8 mouse cellular contexts compared by ENCODE assay signal in genomic region chr3:142620111-142620955, GRCm38 (mm10). TPM values are rescaled to one million over a fixed set of nuclear protein-coding genes. Genes with fewer than 3 reads are reported as not detected.
DNase-seq lines count a peak whose midpoint lies in the region; ATAC-seq and TF ChIP-seq lines count a peak whose summit lies in the region.

Gene Gbp2 (plus strand): TSS chr3:142620602.

- no peaks in the 10 kb centered on the region for H3K36me3 ChIP-seq in heart, embryonic 13.5 days
- H3K36me3 ChIP-seq in limb, embryonic 15.5 days: no peaks in the 10 kb centered on the region

- H3K4me1 ChIP-seq in heart, embryonic 13.5 days: peaks cover 12% of the 10 kb centered on the region
- no peaks in the 10 kb centered on the region for H3K4me1 ChIP-seq in limb, embryonic 15.5 days

- TF ChIP-seq CTCF in layer of hippocampus, adult 2 months (conservative IDR thresholded peaks at IDR 0.05): no peak

- WGBS in heart, embryonic 13.5 days: 47% methylated on average over 4 of the region's 4 CpGs
- WGBS in limb, embryonic 15.5 days: 60% methylated on average over 4 of the region's 4 CpGs

- peak within 1 kb of the TSS; percentile 72 for H3K27ac ChIP-seq in layer of hippocampus, adult 2 months
- H3K27ac ChIP-seq in heart, embryonic 13.5 days (replicated peaks): peak within 1 kb of the TSS; percentile 29; the same call in 1 of the 2 replicates
- H3K27ac ChIP-seq in limb, embryonic 15.5 days: no peak within 1 kb of the TSS

- no peak for DNase-seq in layer of hippocampus, adult 2 months (ENCODE audit: low spot score in 2 of 2)
- no peak for DNase-seq in layer of hippocampus, adult 18-20 months (ENCODE audit: low spot score in 2 of 2)
- peak; percentile 72 for DNase-seq in adrenal gland, adult 2 months
- DNase-seq in skeletal muscle tissue, adult 2 months (ENCODE audit: low read depth, low spot score): peak; percentile 43
- DNase-seq in cerebellum, postnatal 25 days: no peak
- DNase-seq in left cerebral cortex, adult 11 months (ENCODE audit: low spot score): no peak

- no peaks in the 10 kb centered on the region for H3K9me3 ChIP-seq in heart, embryonic 13.5 days
- no peaks in the 10 kb centered on the region for H3K9me3 ChIP-seq in limb, embryonic 15.5 days

- no peak; the same call in 1 of the 2 replicates for ATAC-seq in heart, embryonic 13.5 days (ENCODE audit: extremely low read depth, insufficient number of reproducible peaks, low FRiP score, low TSS enrichment)
- no peak for ATAC-seq in limb, embryonic 15.5 days (ENCODE audit: insufficient number of reproducible peaks, low FRiP score, low TSS enrichment, low read depth)

- no peaks in the 10 kb centered on the region for H3K27me3 ChIP-seq in heart, embryonic 13.5 days (replicated peaks)
- no peaks in the 10 kb centered on the region for H3K27me3 ChIP-seq in limb, embryonic 15.5 days

- H3K4me3 ChIP-seq in layer of hippocampus, adult 2 months: peak within 1 kb of the TSS; percentile 38
- H3K4me3 ChIP-seq in heart, embryonic 13.5 days: peak within 1 kb of the TSS; percentile 42
- peak within 1 kb of the TSS; percentile 6 for H3K4me3 ChIP-seq in limb, embryonic 15.5 days

- H3K9ac ChIP-seq in heart, embryonic 13.5 days: peak within 1 kb of the TSS; percentile 50
- H3K9ac ChIP-seq in limb, embryonic 15.5 days: no peak within 1 kb of the TSS

- H3K4me2 ChIP-seq in heart, embryonic 13.5 days: peak within 1 kb of the TSS; percentile 66
- peak within 1 kb of the TSS; percentile 13 for H3K4me2 ChIP-seq in limb, embryonic 15.5 days

RNA-seq across cellular contexts. Expression of gene Gbp2, which starts in this region (rescaled TPM):
- total RNA-seq in layer of hippocampus, adult 2 months (2021): 1 to 10 TPM; 1.8 to 2.3 TPM
- 1 to 10 TPM; 1.6 to 2.0 TPM for total RNA-seq in layer of hippocampus, adult 18-20 months (2021)
- 10 to 100 TPM; 18.6 to 20.6 TPM for total RNA-seq in adrenal gland, adult 2 months (2021)
- 7.3 and 9.5 TPM in 2 replicates for polyA plus RNA-seq in adrenal gland, adult 2 months (2012; rRNA removed)
- polyA plus RNA-seq in heart, embryonic 13.5 days (2015; fragmentation: Nextera tagmentation; extraction: Ambion mirVana): 0.98 and 1.6 TPM in 2 replicates
- 1.1 and 1.3 TPM in 2 replicates for polyA plus RNA-seq in limb, embryonic 15.5 days (2015; fragmentation: Nextera tagmentation; extraction: Ambion mirVana)

Comparison
In these comparisons a context has a peak if more than half of its experiments do, and no peak if none do; other contexts are left out.
1. RNA of gene Gbp2 (total RNA-seq): 18.6 to 20.6 TPM in adrenal gland, adult 2 months; 1.8 to 2.3 TPM in layer of hippocampus, adult 2 months and 1.6 to 2.0 TPM in layer of hippocampus, adult 18-20 months; every median in the first group is over 4 times any median in the second.
2. DNase-seq: peak in adrenal gland, adult 2 months (single experiment) and skeletal muscle tissue, adult 2 months (single experiment); none in layer of hippocampus, adult 2 months (0 of 2), layer of hippocampus, adult 18-20 months (0 of 2), cerebellum, postnatal 25 days (0 of 2) and left cerebral cortex, adult 11 months (single experiment).
3. Peak in every context shown above with its lines, with median percentiles within 50 percentile points of each other: H3K4me3 ChIP-seq.